Mouse (Mus musculus) thymus, adult 18-20 months (tissue): ENCODE data around the gene Msi1.

Experiments used
- DNase-seq, 2 experiments: peaks; one replicate each; pipeline ENCODE4 v3.0.0; 2022; ENCODE audit warnings: mixed read lengths in 2 of 2

The Msi1 gene

DNA sequence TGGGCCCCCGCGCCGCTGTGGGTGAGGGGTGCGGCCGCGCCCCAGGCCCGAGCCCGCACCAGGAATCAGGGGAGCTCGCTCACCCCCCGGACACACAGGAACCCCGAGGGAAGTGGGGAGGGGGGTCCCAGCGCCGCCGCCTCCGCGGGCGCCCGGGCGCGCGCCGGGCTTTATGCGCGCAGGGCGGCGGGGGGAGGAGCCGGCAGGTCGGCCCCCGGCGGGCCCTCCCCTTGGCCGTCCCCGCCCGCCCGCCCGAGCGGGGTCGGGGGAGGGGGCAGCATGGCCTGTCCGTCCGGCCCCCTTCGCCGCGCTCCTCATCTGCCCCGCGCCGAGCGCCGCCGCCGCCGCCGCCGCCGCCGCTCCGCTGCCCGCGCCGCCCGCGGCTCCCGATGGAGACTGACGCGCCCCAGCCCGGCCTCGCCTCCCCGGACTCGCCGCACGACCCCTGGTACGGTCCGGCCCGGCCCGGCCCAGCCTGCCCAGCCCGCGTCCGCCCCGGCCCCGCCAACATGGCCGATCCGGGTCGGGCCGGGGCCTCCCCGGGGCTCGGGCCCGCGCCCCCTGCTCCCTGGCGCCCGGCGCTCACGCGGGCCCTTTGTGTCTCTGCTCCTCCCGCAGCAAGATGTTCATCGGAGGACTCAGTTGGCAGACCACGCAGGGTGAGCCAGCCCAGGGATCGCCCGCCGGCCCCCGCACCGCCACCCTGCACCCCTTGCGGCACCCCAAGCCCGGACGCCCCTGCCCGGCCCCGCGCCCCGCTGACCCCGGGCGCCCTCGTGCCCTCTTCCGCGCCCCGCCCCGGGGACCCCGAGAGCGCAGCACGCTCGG is at the start of gene Msi1:
Gene Msi1 (plus strand): TSS at position 241 of the 828 bp plus-strand sequence.
- DNase-seq, result no peak

DNA sequence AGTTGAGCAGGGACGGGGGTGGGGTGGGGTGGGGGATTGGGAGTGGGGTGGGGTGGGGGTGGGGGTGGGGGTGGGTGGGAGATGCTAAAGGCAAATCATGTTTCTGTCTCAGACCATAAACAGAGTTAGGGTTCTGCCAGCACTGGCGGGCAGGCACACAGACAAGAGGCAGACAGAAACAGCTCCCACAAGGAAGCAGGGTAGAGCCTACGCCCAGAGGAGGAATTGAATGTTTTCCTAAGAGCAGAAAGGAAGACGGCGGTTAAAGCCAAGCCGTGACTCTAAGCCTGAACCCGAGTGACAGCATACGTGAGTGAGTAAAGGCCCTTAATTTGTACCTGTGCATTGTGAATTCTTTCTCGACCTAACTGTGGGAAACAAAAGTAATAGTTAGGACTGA is 37.5 kb upstream of the Msi1 start:
- no peak for DNase-seq

DNA sequence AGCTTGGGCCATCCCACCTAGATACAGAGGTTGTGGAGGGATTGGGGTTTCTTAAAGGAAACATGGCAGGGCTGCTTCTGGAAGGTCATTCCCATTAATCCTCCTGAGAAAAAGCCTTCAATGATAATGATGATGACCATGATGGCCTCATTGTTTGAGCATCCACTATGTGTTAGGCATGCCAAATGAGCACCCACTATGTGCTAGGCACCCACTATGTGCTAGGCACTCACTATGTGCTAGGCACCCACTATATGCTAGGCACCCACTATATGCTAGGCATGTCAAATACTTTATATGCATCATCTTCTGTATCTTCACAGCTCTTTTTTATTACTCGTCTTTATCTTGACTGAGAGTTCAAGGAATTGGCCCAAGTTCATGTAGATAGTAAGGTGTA is 36.4 kb upstream of the Msi1 start:
- no peak for DNase-seq

DNA sequence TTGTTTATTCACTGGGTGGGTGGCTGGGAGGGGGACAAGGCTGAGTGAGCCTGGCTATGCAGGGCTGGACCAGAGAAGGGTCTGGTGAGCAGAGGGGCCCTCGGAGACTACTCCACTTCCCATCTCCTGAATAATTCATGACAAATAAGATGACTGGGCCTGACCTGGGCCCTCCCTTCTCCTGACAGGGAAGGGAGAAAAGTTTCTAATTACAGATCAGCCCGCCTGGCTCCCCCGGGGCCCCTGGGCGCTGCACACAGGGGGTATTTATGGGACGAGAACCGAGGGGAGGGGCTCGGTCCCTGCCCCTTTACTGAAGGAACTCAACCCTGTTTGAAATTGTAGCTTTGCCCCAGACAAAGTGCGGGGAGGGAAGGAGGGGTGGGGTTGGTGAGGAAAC is 35.2 kb upstream of the Msi1 start:
- DNase-seq, result no peak

DNA sequence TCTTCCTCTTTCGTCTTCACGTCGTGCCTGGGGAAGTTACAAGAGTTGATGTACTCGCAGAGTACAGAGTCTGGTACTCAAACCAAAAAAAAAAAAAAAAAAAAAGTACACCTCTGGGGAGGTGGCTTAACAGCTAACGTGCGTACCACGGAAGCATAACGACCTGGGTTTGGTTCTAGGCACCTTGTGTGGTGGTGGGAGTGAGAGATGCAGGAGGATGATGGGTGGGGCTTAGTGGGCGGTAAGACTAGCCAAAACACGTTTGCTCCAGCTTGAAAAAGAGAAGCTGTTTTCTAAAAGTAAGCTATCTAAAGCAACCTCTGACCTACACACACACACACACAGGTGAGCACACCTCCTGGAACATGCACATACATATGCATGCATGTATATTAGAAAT is 34.6 kb upstream of the Msi1 start:
- no peak for DNase-seq

DNA sequence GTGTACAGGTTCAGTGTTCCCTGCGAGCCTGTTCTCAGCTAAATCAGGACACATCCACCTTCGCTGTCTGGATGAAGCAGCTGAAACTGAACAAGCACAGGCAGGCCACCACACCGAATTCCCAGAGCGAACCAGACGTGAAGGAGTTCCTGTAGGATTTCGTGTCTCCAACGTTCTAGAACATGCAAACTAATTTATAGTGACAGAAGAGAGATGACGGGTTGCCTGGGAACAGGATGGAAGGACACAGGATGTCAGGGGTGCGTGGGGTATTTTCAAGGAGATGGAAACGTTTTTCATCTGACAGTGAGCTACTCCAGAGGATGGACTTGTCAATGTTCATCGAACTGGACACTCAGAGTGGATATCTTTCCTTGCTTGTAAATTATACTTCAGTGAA is 32.7 kb upstream of the Msi1 start:
- DNase-seq, result no peak

DNA sequence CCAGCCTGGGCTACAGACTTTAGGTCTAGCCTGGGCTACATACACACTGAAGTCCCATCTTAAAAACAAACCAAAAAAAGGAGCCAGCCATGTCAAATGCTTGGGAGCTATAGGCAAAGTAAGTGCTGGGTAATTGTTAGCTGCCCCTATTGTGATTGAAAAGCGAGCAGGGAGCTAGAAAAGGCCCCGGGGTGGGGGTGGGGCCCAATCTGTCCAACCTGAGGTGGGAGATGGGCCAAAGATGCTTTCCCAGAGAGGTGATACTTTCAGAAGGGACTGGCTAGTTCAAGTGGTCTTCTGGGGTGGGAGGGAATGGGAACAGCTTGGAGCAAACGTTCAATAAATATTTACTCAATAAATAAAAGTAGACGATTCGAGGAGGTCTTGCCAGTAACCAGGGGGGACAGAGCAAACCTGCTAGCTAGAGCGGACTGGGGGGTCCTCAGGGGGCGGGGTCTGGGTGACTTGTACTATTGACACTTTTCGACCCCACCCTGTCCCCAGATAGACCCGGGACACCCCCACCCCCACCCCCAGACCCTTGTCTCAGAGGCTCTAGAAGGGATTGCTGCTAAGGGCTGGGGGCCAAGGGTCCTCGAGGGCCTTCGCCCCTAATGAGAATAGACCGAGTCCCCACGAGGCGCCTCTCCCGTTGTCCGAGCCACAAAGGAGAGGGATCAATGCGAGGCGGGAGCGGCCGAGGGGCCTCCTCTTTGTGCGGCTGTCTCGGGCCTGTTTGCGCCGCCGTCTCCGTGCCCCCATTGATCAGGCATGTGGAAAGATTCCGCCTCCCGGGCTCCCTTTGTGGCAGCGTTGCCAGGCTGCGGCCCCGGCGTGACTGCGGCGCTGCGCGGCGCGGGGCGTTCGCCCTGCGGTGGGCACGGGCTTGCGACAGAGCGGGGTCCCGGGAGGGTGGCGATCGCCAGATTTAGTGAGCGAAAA is 31.3 kb upstream of the Msi1 start:
- no peak for DNase-seq

DNA sequence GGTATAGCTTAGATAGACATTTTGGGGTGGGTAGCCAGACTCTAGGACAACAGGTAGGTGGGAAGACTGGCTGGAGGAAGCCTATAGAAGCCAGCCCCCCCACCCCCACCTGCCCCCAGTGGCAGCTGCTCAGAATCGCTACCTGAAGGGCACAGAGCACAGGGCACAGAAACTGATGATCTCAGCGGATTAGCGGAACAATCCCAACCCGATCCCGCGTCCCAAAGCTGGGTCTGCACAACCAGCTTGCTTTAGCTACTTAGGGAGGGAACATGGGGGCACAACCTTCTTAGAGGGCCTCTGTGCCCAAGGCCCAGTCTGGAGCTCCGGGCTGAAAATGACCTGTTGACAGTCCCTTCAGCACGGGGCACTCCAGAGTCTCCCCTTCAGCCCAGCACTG is 27.3 kb upstream of the Msi1 start:
- no peak for DNase-seq

DNA sequence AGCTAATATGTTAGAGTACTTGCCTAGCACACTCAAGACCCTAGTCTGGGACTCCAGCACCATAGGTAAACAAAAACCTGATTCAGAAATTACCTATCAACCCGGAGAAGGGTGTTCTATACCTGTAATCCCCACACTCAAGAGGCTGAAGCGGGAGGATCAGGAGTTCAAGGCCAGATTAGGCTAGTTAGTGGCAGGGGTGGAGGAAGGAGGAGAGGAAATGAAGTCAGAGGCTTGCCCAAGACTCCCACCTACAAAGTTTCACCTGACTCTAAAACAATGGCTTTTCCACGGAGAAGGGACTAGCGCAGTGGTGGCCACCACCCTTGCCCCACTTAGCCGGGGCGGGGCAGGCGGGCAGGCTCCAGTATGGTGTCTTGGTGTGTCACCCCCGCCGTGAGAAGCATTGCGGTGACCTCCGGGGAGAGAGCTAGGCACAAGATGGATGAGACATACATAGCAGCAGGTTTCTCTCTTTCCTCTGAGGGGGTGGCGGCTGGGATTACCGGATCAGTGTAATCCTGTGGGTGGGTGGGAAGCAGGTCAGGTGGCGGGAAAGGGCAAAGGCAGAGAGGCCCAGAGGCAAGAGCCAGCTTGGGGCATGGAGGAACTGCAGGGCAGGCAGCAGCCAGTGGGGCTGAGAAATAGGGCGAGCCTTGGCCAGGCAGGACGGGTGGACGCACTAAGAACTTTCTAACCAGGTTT is 25.8 kb upstream of the Msi1 start:
- no peak for DNase-seq

DNA sequence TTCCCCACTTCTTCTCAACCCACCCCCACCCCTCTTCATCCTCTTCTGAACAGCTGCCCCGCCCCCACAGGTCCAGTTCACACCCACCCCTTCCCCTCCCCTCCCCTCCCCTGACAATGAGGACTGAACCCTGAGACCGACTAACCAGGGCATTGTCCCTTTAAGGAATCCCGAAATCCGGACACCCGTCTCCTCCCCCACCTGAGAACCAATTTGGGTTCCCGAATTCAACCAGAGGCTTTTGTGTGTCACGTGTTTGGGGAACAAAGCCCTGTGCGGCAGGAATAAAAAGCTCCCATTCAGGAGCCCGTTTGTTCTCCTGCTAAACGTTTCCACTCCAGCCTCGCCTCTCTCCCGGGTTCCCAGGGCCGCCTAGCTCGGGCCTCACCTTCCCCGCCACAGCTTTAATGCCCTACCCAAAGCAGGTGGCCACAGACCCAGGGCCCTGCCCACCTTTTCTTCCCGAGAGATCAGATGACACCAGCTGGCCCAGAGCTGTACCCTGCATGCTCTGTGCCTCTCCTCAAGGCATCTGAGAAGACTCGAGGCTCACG is 25.1 kb upstream of the Msi1 start:
- no peak for DNase-seq

DNA sequence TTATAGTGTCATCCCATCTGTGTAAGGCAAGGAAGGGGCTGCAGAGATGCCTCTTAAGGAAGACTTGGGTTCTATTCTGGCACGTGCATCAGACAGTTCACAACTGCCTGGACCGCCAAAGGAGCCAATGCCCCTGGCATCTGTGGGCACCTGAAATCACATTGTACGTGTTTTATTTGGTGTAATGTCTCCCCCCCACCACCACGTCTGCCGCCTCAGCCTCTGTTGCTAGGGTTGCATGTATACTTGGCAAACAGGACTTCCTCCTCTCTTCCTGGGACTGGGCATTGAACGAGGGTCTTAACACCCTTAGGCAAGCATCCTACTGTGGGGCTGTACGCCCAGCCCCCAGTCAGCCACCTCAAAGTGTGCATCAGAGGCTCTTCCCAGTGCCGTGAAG is 24.2 kb upstream of the Msi1 start:
- DNase-seq, result no peak

DNA sequence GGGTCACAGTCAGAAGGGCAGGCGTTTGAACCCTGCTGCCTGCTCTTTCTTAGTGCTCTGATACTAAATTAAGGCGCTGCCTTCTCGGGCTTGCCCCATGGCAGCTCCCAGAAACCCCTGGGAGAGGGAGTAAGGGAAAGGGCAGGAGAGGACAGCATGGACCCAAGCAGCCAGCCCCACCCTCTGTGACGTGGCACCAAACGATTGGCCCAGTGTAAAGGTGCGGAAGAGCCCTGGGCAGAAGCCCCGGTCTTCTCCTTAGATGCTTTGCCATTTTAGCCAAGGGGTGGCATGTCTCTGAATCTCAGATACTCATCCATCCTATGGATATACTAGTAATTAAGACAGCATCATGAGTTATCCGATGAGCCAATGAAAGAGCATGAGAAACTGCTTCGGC is 21.3 kb upstream of the Msi1 start:
- no peak for DNase-seq

DNA sequence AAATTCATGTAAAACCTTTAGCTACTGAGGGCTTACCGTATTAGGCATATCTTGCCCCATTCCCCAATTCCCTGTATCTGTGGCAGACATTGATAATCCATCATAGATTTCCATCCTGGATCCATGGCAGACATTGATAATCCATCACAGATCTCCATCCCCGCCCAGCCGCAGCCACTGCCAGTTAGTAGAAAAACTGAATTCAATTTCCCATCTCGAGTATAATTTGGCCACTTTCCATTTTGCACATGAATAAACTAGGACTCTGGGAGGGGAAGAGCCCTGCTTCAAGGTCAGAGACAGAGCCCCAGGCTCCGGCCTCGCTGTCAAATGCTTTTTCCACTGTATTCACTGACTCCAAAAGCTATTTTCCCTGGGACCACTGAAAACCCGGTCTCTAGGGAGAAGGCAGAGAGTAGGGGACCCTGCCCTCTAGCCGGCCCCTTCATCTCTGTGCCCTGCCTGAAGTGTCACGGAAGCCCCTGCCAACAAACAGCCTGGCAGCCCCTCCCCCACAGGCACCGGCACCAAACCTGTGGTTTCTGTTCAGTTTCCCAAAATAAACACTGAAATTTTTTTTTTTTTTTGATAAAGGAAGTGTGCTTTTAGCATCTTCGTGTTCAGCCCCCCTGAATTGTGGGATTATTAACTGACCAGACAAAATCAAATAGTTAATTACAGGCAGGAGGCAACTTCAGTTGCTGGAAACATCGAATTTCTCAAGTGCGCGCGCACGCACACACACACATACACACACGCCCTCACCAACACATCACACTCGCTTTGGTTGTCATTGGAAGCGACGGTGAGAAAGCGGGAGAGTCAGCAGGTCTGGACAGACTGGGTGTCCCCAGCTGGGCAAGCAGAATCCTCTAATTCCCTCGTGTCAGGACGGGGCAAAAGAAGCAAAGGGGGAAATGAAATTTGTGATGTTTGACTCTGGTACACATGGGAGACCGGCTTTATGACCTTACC is 14.0 kb upstream of the Msi1 start:
- DNase-seq, result no peak

DNA sequence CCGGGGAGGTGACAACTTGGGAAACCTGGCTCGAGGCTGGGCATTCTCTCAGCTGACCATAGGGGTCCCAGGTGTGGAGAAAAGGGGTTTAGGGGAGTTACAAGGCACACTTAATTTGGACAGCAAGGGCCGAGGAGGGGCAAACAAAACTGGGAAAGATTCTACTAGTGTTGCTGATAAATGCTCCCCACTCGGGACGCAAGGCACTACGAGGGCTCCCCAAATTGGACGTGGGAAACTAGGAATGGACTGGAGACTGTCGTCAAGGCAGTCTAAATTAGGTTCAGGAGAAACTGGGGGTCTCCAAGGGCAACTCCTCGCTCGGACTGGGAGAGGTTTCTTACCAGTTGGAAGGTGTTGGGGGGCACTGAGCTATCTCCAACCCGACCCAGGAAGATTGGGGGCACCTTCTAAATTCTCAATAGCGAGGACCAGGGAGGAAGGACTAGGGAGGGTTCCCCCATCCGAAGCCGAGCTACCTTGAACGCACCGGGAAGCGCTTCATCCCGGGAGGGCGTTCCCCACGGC is 504 bp upstream of the Msi1 start:
- no peak for DNase-seq

DNA sequence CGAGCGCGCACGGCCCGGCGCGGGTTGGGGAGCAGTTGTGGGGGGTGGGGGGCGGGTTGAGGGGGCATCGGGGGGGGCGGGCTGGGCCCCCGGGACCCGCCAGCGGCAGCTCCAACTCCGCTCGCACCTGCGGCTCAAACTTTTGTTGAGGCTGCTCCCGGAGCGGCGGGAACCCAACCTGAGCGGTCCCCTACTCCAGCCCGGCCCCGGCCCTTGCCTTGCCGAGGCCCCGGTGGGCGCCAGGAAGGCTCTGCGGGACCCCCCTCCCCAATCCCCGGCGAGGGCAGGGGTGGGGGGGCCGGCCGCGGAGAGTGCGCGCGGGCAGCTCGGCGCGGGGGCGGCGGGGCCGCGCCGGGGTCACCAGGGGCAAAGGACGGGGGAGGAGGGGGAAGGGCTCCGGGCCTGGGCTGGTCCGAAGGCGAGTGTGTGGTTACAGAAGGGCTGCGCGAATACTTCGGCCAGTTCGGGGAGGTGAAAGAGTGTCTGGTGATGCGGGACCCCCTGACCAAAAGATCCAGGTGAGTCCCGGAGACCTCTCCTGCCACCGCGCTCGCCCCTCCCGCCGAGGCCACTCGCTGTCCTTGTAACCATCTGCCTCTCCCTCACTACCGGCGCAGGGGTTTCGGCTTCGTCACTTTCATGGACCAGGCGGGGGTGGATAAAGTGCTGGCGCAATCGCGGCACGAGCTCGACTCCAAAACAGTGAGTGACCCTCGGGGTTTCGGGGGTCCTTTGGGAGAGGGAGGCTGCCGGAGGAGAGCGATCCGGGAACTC is 975 bp downstream of the Msi1 start:
- DNase-seq, result no peak

DNA sequence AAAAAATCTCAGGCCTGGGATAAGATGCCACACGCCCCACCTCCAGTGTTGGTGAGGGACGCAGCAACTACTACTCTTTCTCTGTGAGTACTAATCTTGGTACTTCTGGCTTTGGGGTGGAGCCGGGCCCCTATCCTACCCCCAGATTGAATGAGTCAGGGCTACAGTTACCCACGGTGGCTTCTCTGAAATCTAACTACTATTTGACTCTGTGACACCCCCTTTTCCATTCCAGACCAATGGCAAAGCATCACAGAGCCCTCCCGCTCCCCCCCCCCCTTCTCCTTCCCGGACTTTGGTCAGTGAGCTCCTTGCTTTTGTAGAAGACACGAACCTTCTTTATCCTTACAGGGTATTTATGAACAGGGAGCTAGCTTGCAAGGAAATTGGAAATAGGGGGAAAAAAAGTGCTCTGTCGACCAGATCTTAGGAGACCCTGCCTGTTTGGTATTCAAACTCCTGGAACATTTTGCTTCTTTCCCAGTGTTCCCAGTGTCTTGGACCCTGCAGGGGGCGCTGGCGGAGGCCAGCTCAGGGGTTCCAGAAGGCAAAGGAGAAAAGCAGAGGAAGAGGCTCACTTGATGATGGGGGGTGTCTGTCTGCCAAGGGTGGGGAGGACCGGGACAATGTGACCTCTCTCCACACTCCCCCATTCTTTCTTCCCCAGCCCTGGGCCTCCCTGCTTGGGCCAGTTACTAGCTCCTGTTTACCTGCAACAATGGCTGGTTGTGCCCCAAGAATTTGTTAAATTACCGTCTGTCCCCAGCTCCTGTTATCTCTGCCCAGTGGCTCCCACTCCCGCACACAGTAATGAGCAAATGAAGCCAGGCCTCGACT is 1.9 kb downstream of the Msi1 start:
- DNase-seq, result no peak

DNA sequence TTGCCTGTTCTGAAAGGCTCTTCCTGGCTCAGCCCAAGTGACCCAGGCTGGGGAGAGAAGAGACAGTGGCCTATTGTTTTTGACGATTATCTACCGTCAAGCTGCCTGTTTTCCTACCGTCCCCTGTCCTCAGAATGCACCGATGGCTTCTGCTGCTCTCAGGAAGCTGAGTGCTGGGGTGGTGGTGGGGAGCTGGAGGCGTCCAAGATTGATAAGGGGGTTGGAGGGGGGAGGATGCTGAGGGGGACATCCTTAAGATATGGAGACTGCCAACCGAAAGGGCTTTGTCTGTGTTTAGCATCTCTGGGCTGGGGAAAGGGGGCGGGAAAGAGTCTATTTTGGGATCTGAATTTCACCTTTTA is 2.5 kb downstream of the Msi1 start:
- DNase-seq, result no peak

DNA sequence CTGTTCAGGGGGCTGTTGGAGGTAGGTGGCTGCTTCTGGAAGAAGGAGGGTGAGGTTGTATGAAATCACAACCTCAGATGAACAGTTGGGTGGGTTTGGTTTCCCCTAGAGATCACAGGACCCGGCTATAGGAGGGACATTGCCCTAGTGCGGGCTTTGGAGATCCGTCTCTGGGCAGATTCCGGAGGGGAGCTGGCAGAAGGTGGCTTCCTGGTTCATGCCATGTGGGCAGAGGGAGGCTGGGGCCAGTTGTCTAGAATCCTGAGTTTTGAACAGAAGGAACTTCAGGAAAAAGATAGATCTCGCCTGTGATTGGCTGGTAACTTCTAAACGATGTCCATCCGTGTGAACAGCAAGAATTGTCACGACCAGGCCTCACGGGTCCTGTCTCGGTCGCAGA is 3.0 kb downstream of the Msi1 start:
- no peak for DNase-seq

DNA sequence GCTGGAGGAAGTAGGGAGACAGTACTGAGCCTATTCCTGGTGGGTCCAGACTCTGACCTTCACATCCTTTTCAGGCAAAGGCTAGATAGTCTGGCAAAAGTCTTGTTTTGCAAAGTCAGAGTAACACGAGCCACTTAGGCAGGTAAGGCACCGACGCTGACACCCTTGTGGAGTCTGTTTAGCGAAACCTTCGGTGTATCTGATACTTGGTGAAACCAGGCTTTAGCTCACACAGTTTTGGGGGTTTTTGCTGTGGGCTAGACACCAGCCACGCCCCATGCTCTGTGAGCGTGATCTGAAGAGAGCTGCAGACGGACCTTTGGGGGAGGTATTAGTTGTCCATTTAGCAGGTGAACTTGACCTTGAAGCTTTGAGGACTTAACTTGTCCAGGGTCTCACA is 3.8 kb downstream of the Msi1 start:
- no peak for DNase-seq

DNA sequence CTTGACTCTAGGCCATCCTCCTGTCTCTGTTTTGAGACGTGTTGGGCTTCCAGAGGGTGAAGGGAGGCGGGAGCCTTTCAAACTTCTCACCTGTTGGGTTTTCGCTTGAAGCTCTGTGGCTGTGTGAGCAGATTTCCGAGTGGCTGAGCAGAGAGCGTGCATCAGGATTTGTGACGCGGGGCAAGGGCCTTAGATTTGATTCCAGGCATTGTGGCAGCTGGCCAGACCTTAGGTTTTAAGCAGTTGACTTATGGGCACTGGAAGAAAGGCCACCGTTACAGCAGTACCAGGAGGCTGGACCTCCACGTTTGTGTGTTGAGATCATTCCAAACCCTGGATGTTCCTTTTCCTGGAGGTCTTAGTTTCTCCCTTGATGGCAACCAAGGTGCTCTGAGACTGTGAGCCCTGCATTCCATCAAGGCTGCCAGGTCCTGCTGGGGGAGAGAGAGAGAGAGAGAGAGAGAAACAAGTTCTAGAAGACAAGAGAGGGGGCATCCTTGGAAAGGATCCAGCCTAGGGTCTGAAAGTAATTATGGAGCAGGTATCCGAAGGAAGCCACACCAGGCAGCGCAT is 5.0 kb downstream of the Msi1 start:
- no peak for DNase-seq
